Mouse (Mus musculus) gastrocnemius, postnatal 36 days (tissue): ENCODE measurements around the gene Dgkk. TPM values are rescaled to one million over a fixed set of nuclear protein-coding genes. Genes with fewer than 3 reads are reported as not detected.
"Not testable (repeated sequence)": the region's sequence is repeated elsewhere in the genome, so short reads cannot be mapped to it uniquely, and the experiment has no call there.

Source experiments
- DNase-seq, 2 experiments: peaks; one replicate each; pipeline ENCODE4 v3.0.0; 2022
- intact Hi-C: fragments of 180-260 bp; cut with DNase I; formaldehyde crosslinking; loops from one replicate; pipeline ENCODE4 v1.15.1; 2025
- long read RNA-seq, 2 experiments: library from polyadenylated mRNA; stranded (forward); transcript quantifications; one replicate each; pipeline ENCODE4 v2.0.0; 2021
- total RNA-seq, 2 experiments: library from RNA; stranded (reverse); gene quantifications; 2 replicates each; pipeline ENCODE4 v1.2.3; 2021

Dgkk gene
- total RNA-seq: under 1 TPM in 1 of 2 experiments, not detected in 1; 0.03 TPM
- long read RNA-seq, experiment 1: 0 reads
- long read RNA-seq, experiment 2: 0 reads

DNA sequence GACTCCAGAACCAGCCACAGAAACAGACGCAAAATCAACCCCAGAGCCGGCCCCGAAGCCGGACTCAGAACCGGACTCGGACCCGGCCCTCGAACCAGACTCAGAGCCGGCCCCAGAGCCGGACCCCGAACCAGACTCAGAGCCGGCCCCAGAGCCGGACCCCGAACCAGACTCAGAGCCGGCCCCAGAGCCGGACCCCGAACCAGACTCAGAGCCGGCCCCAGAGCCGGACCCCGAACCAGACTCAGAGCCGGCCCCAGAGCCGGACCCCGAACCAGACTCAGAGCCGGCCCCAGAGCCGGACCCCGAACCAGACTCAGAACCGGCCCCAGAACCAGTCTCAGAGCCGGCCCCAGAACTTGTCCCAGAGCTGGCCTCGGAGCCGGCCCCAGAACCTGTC is at the start of gene Dgkk:
Dgkk (plus strand) TSS at position 301 of the 400 bp plus-strand sequence.
- intact Hi-C loops, DNase-seq: not testable (repeated sequence)

DNA sequence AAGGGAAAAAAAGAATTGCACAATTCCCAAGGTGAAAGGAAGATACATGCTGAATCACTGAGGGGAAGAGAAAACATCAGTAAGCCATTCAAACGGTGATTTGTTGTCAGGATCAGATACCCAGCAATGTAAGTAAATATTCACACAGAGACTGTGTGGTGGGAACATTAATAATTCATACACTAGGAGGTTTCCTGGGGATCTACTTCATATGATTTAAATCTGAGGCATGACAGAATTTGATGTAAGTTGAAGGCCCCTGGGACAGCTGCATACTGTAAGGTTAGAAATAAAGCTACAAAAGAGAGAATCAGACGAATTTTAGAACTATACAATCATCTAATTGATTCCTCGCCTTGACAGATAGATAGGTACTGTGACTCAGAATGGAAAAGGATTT is 45.1 kb upstream of the Dgkk start:
- DNase-seq: no peak
- intact Hi-C loops: no loop called here

DNA sequence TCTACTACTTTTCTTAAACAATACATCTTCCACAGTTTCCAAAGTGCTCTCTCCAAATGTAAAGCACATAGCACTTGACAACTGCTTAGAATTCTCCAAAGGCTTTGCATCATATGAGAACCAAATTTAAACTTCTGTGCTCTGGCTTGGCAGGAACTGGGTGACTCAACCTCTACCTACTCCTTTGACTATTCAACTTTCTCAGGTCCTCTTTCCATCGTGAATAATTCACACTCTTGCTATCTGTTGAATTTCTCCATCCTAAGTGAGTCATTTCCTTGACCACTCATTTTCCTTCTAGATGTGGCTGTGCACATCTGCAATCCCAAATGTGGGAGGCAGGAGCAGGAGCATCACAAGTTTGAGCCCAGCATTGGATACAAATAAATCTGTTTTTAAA is 28.4 kb upstream of the Dgkk start:
- DNase-seq: no peak
- intact Hi-C loops: no loop called here

DNA sequence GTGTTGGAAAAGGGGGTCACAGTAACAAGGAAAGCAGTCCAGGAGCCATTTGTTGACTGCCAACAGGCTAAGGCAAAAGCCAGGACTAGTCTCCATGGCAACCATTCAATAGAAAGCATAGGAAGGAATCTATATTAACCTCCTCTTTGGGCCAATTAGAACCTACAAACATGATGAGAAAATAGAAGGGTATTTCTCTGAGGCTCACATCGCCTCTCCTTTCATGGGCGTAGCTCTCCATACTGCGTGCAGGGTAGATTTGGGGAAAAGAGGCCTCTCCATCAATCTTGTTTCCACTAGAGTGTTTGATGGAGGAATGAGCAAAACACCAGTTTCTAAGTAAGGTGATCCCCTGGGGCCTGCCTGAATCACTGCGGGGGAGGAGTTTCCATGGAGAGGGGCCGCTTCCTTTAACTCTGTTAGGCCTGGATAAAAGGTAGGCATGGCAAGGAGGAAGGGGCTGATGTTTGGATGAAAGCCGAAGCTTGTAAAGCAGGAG is 27.5 kb upstream of the Dgkk start:
- intact Hi-C loops: no loop called here
- no peak for DNase-seq

DNA sequence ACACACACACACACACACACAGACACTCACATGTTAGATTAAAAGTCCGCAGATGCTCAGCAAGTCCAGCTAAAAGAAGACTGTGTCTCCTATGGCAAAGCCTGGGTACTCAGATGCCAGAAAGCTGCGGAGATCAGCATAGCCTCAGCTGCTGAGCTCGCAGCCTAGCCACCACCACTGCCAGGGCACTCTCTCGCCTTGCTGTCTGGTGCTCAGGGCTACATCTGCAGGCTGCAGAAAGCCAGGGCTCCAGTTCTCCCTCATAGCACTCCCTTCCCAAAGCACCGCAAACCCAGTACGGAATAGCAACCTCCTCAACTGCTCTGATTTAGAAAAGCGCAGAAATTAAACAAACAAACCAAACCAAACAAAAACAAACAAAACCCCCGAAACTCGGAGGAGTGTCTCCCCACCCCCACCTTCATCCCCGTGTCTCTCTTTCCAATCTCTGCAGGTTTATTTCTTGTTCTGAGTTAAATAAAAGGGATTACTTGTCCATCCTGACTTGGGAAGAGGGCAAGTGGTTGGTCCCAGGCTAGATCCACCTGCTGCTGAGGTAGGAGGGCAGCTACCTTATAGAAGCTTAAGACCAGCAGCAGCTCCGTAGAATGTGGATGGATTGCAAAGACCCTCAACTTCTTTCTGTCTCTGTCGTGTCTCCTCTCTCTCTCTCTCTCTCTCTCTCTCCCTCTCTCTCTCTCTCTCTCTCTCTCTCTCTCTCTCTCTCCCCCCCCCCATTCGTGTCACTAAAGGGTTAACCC is 1.4 kb upstream of the Dgkk start:
- intact Hi-C loops: no loop called here
- no peak for DNase-seq

DNA sequence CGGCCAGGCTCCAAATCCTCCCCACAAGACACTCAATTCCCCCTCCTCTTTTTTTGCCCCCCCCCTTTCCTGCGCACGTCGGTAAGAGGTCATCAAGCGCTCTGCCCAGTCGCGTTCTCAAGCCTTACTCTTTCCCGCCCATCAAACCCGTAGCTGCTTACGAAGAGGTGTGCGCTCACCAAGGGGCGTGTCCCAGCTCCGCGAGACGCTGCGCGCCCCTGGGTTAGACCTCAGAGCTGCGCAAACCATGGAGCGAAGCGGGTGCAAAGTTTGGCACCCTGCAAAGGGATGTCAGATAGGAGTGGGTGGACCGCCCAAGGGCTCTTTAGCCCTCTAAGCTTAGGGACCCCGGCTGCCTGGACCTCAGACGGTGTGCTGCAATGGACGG is 862 bp upstream of the Dgkk start:
- DNase-seq: no peak

DNA sequence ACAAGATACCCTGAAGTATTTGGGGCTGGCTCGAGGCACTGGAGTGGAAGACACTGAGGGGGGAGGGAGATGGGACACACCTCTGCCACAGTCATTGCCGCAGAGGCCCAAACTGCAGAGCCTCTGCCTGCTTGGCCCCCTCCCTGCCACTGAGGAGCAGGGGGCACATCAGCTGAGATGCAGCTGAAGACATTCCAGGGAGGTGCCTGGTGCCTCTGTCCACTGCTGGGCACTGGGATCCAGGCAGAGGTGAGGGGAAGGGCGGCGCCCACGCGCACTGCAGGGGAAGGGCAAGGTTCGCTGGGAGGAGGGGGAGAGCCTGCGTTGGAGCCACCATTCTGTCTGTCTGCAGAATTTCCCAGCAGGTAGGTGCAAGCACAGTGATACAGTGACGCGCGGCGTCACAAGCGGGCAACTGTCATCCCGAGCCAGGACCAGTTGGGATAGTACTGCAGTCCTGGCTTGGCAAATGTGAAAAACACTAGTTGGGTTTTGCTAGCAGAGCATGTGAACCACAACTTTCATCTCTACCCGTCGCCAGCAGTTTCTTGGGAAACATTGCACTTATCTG is 948 bp downstream of the Dgkk start:
- DNase-seq: no peak
- intact Hi-C loops: no loop called here

More for the DNA sequence above, 862 bp upstream of the Dgkk start:
- intact Hi-C loops: no loop called here

DNA sequence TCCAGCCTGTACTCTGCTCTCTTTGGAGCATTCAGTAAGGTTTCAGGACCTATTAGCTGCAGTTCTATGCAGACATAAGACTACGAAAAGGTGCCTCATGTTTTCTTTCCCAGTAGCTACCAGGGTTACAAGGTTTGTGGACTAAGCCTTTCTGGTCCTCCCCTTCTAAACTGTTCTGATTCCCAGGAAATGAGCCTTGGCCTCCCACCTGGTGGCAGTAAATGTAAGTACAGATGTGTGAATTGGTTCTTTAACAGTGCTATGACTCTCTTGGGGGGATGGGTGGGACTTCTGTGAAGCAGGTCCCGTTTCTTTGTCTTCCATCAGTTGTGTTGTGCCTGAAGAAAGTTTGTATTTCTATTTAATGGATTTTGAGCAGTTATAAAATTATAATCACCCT is 53.4 kb downstream of the Dgkk start:
- intact Hi-C loops: no loop called here
- no peak for DNase-seq

DNA sequence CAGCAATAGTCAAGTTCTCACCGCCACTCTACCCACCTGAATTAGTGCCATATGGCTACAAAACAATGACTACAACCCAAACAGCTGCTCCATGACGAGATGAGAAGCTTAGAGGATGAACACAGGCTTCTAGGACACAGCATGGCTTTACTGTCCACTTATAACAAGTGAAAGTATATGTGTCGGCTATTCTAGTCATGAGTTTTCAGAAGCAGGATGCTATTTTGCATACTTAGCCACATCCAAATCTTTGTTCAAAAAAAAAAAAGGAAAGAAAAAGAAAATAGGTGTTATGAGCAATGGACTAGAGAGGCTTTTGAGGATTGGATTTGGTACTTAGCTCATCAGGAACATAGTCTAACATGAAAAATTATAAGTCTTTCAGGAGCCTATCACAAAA is 74.4 kb downstream of the Dgkk start:
- DNase-seq: no peak
- intact Hi-C loops: no loop called here

DNA sequence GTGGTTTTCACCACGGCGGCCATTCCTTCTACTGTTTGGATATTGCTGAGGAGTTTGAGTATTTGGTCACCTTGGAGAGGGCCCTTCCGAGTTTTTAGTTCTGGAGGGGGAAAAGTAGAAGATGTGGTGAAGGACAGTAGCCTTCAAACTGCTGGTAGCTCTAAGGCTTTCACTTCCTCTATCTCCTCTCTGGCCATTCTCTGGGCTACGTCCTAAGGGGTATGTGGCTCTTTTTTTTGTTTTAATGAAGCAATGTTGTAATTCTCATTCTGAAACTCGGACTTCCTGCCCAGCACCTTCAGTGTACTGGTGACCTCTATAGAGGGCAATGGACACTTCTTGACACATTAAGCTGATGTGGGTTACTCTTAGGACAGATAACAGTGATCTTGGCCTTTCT is 75.0 kb downstream of the Dgkk start:
- intact Hi-C loops: no loop called here
- no peak for DNase-seq

DNA sequence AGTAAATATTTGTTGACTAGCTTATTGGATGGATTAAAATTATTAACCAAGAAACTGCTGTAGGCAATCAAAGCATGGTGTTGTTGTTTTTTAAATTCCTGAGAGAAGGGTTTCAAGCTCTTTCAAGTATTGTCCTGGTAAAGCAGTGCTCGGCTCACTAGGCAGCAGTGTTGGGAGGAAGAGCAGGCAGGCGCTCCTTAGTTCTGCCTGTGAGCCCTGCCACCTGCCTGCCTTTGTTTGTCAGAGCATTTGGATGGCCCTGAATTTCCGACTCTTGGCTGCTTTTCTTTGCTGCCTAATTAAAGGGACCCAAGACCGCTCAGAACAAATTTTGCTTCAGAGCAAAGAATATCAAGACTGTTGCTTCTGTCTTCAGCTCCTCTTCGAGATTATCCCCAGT is 114.8 kb downstream of the Dgkk start:
- DNase-seq: no peak
- intact Hi-C loops: no loop called here

DNA sequence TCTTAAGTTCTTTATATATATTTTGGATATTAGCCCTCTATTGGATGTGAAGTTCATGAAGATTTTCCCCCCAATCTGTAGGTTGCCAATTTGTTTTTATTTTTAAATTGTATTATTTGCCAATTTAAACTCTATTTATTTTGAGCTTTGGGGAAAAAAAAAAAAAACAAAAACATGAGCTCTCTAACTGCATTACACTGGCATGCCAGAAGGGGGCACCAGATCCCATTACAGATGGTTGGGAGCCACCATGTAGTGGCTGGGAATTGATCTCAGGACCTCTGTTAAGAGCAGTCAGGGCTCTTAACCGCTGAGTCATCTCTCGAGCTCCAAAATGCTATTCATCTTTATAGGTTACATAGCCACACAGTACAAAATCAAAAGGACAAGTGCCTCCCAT is 131.9 kb downstream of the Dgkk start:
- intact Hi-C loops: no loop called here

DNA sequence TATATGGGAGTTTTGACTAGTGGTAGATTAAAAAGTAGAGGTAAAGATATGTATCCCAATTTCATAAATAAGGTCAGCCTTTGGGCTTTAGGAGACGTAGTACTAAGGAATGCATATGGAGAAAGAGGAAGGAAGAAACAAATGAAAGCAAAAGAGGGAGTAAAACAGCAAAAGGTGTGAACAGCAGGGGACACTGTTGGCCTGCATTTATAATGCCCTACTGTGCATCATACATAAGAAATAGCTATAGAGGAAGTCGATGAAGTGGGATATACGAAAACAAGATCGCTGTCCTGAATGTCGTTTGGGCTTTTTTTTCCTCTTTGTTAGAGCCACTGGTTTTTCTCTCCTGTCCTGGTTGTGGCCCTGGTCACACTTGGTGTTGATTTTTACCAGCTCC is 143.1 kb downstream of the Dgkk start:
- DNase-seq: no peak
- intact Hi-C loops: no loop called here

More for the DNA sequence above, 131.9 kb downstream of the Dgkk start:
- no peak for DNase-seq

DNA sequence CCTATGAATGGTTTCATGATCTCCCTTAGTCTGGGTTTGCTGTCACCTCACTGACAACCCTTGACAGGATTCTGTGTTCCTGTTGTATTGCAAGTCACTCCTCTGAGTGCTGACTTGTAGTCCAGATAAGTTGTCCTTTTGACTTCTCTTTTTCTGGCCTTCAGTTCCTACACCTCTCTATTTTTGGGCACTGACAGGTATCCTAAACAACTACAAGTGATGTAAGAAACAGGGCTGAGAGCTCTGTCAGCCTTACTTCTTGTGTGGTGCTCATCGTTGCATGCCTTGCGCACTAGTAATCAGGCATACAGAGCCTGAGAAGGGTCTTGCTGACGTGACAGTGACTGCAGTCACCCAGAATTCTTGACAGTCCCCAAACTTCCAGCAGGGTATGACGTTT is 147.1 kb downstream of the Dgkk start:
- intact Hi-C loops: no loop called here
- no peak for DNase-seq

DNA sequence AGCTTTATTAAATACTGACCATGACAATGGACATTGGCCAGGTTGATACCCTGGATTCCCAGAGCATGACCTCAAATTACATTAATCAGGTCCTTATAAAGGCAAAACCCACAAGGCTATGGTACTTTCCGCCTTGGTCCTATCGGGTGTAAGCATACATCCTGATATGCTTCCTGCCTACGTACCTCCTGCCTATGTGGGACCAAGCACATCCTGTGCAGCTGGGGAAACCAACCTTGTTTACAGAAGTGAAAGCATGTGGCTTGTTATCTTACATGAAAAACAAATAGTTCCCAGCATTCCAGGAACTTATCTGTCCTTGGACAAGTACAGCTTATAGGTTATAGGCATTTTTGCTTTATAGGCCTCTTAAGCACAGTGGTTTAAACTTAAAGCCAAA is 189.5 kb downstream of the Dgkk start:
- intact Hi-C loops: no loop called here
- DNase-seq: no peak

DNA sequence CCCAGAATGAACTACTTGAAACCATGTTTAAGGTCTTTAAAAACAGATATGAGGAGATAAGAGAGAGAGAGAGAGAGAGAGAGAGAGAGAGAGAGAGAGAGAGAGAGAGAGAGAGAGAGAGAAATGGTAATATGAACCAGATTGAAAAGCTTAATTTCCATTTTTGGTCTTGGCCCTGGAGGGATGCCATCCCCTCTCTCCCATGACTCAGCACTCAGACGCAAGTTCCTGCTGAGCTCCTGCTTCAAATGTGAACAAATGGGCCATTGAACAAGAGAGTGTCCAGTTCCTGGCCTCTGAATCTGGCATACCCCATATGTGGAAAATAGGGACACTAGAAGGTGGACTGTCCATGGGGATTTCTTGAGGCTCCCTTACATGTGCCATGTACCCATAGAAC is 192.8 kb downstream of the Dgkk start:
- intact Hi-C loops: no loop called here
- DNase-seq: no peak

DNA sequence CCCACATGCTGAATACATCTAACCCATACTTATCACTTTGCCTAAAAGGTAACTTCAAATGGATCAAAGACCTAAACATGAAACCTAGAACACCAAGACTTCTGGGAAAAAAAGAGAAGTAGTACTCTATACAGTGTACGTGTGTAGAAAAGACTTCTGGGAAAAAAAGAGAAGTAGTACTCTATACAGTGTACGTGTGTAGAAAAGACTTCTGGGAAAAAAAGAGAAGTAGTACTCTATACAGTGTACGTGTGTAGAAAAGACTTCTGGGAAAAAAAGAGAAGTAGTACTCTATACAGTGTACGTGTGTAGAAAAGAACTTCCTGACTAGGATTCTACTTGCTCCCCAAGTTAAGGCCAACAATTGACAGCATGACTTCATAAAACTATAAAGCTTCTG is 204.8 kb downstream of the Dgkk start:
- DNase-seq, intact Hi-C loops: not testable (repeated sequence)
